Mouse (Mus musculus) kidney, adult 9 months (tissue): Measurements from ENCODE around the gene Zbtb43.

ENCODE experiments used
- DNase-seq: peaks from one replicate; pipeline ENCODE4 v3.0.0; 2022

Gene Zbtb43

DNA sequence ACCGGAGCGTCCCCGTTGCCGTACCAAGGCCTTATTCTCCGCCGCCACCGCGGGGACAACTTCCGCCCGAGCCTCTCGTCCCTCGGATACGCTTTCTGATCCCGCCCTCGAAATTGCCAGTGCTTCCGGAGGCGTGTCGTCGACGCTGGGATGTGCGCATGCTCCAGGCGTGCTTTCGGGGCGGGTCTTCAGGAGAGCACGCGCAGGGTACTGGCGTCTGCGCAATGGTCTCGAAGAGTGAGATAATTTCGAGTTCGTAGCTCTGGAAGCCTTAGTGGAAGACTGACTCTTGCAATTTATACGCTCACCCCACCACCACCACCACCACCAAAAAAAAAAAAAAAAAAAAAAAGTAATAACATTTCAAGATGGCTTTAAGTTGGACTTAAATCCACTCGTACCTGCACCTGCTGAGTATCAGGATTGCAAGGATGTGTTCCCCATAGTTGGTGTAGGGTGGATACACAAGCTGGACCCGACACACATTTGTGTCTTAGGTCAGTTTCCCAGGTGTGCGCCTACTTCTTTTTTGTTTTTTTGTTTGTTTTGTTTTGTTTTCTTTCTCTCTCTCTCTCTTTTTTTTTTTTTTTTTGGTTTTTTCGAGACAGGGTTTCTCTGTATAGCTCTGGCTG, at the start of gene Zbtb43:
Gene Zbtb43, minus strand, starts transcription at position 94 of the 632 bp plus-strand sequence.
- peak; percentile 98 for DNase-seq

DNA sequence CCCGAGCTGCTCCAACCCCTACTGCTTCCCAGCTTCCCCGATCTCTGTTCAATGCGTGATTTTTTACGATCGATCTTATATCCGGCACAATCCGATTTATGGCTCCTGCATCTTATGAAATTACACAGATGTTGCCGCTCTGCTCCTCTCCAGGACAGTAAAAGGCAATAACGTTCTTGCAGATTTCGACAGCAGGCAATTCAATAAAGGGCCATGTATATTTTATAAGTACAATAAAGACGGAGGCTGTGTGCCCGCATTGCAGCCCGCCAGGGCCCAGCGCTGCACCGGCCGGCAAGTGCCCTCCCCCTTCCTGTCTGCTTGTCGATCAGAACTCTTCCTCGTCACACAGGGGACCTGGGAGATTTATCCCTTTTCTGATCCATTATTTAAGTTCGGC, 47.5 kb upstream of the Zbtb43 start:
- no peak for DNase-seq

DNA sequence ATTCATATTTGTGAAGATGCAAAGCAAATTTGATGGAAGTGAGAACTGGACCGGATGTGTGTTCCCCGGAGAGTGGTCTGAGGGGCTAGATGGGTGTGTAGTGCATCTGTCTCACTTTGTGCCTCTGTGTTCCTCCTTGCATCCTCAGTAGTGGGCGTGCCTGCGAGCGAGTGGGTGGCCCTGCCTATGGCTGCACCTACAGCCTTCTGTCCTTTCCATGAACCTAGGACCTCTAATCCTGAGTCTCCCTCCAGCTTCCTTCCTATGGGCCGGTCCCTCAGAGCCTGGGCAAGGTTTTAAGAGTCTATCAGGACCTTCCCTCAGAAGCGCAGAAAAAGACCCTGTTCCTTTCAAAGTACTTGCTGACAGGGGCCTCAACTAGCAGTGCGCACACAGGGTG, 47.1 kb upstream of the Zbtb43 start:
- no peak for DNase-seq

DNA sequence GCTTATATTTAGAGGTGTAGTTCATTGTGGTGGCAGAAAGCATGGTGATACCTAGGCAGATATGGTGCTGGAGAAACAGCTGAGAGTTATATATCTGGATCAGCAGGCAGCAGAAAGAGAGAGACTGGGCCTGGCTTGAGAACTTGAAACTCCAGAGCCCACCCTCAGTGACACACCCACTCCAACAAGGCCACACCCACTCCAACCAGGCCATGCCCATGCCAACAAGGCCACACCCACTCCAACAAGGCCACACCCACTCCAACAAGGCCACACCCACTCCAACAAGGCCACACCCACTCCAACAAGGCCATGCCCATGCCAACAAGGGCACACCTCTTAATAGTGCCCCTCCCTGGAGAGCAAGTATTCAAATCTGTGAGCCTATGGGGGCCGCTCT, 42.4 kb upstream of the Zbtb43 start:
- no peak for DNase-seq

DNA sequence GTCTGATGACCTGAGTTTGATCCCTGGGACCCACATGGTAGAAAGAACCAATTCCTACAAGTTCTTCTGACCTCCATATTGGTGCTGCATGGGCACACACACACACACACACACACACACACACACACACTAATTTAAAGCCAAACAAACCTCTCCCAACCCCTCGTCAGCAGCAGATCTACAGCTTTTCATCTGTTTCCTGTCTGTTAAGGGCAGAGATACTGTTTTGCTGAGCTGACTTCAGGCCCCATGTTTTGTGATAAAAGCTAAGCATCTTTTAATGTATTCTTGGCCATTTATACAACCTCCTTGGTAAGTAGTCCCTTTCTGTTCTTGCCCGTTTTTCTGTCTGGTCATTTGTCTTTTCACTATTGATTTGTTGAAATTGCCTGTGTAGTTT, 34.2 kb upstream of the Zbtb43 start:
- no peak for DNase-seq

DNA sequence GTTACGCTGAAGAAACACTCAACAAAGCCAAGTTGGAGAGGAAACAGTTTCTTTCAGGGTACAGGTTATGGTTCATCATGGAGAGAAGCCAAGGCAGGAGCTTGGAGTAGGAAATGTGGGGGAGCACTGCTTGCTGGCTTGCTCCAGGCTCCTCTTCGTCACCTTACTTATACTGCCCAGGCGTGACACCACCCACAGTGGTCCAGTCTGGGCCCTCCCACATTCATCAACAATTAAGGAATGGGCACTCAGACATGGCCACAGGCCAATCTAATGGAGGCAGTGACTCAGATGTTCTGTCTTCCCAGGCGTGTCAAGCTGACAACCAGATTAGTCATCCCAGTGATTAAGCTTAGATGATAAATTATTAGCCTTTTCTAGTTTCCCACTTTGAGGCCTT, 29.9 kb upstream of the Zbtb43 start:
- peak; percentile 40 for DNase-seq

DNA sequence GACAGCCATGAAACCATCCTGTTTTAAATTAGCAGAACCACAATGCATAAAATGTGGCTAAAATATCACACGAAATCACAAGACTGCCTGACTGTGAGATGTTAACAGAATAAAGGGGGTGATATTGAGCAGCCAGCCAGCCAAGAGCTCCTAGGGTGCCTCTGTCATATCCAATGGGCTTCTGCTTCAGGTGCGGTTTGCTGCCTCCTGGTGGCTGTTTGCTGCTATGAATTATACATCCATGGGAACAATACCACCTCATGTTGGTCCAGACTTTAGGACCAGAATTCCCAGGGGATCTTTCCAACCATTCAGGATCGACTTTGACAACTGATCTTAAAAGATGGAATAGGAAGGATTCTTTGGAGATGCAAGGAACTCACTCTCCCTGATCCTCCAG, 27.3 kb upstream of the Zbtb43 start:
- DNase-seq = no peak

DNA sequence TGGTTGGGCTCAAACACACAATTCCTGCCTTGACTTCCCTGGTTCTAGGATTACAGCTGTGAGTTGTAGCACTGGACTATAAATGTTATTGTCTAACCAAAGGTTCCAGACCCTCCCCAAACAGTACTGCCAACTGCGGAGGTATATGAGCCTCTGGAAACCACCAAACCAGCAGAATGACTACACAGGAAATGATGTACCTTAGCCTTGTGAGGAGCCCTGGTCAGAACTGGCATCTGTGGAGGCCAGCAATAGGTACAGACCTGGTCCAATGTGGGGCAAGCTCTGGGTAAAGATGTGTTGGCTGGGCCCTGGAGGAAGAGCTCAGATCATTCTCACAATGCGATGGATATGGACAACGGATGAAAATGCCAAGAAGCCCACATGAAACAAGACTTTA, 23.7 kb upstream of the Zbtb43 start:
- DNase-seq = no peak

DNA sequence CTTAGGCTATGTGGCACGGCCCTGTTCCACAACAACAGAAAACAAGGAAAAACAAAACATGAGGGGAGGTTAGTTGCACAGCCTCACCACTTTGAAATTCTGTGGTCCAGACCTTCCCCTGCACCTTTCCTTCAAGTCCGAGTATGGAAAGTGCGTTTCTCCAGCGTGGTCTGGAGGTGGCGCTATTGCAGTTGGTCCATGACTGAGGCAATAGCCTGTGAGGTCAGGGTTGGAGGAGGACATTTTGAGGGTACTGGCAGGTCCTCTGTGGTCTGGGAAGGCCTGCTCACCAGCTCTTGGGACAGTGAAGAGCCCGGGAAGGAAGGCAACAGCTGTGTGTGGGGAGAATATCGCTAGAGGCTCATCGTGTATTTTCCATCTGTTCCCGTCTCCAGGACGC, 21.2 kb upstream of the Zbtb43 start:
- DNase-seq = no peak

DNA sequence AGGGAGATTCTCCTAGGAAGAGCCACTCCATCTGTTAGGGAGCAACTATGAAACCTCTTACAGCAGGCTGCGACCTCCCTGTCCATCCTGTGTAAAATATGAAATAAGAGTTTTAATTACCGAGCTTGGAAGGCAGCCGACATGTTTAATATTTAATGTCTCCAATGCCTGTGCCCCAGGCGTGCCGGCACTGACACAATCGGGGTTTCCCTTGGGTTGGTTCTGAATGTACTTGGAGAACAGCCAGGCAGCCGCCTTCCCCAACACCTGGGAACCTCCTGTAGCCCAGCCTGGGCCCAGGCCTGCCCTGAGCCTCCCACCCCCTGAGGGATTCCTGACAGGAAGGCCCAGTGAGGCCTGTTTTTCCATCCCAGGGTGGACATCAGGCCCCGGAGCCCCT, 19.0 kb upstream of the Zbtb43 start:
- peak; percentile 46 for DNase-seq

DNA sequence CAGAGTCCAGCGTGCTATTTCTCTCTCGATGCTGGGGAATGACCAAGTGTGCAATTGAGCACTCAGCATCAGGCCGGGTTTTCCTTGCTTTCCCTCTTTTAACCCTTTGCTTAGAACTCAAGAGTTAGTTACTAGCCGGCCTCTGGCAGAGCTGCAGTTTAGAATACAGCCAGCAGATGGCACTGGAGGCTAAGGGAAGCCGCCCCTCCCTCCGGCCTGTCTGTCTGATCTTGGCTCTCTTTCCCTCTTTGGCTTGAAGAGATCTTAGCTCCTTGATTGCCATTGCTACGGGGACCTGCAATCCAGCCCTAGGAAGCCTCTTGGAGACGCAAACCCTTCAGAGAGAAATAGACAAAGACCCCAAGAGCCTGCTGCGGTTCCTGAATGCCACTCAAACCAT, 18.5 kb upstream of the Zbtb43 start:
- peak; percentile 76 for DNase-seq

DNA sequence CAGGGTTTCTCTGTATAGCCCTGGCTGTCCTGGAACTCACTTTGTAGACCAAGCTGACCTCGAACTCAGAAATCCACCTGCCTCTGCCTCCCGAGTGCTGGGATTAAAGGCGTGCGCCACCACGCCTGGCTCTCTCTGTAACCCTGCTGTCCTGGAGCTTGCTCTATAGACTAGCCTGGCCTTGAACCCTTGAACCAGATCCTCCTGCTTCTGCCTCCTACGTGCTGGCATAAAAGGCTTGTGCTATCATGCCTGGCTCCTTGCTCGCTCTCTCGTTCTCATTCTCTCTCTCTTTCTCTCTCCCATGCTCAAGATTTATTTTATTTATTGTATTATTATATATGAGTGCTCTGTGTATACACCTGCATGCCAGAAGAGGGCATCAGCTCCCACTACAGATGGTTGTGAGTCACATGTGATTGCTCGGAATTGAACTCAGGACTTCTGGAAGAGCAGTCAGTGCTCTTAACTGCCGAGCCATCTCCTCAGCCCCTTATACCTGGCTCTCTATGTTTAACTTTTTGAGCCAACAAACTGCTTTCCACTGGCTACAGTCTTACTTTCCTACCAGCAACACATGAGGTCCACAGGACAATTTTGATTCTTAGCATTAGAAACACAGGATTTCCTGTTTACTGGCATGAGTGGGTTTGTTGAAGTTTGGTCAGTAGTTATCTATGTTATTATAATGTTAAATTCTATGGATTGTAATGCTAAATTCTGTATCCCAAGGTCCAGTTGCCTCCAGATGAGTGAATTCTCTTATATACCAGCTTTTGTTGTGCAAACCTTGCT, 9.8 kb upstream of the Zbtb43 start:
- no peak for DNase-seq

DNA sequence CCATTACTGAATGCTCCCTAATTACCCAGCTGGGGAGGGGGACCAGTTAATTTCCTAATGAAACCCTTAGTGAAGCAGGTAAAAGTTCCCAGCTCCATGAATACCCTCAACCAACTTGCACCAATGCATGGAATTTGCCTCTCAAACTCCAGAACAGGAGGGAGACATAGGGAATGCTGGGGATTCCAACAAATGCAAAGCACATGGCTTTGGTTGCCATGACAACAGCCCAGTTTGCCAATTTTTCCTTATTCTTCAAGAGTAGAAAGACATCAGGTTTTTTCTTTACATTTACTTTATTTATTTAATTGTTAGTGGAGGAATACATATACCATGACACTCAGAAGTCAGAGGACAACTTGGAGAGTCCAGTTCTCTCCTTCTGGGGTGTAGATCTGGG, 7.6 kb upstream of the Zbtb43 start:
- DNase-seq = no peak

DNA sequence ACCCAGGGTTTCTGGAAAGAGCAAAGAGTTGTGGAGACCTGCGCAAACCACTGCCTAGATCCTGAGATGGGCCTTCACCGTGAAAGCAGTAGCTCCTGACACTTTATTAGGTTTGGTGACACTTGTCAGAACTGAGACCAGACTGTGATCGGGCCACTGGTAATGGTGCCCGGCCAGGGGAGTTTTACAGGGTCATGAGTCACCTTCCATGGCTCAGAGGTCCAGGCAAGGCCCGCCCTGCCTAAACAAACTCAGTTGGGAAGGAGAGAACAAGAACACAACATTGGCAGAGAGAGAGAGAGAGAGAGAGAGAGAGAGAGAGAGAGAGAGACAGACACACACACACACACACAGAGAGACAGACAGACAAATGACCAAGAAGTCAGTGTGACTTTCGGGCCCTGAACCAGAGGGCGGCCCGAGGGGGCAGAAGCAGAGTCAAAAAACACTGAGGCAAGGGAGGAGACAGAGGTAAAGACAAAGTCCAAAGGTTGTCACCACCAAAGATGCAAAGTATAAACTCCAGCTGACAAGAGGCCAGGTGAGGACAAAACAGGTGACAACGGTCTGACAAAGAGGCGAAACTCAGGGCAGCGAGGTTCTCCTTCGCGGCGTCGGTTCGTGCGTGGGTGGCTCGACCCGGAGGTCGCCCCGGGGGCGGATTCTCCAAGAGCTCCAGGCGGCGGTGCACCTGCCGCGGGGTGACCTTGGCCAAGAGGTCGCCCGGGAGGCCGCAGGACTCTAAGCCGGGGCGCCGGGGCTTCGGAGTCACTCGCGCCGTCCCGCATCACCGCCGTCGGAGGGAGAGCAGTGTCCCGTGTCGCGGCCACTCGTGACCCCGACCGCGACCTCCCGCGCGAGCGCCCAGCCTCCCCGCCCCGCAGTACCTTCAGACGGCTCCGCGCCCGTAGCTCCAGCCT, 553 bp downstream of the Zbtb43 start:
- DNase-seq = peak; percentile 85

DNA sequence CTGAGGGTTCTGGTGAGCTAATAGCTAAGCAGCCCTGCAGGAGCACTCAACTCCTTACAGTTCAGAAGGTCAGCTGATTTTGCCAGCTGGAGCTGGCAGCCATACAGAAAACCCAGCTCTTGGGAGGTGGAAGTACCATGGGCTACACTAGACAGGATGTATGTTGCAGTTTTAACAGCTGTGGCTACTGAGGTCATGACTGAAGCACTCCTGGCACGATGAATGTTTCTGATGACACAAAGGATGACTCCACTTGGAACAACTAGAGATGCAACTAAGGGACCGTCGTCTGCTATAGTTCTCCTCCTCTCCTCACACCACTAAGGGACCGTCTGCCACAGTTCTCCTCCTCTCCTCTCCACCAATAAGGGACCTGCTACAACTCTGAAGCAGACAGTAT, 2.4 kb downstream of the Zbtb43 start:
- DNase-seq = peak; percentile 72

DNA sequence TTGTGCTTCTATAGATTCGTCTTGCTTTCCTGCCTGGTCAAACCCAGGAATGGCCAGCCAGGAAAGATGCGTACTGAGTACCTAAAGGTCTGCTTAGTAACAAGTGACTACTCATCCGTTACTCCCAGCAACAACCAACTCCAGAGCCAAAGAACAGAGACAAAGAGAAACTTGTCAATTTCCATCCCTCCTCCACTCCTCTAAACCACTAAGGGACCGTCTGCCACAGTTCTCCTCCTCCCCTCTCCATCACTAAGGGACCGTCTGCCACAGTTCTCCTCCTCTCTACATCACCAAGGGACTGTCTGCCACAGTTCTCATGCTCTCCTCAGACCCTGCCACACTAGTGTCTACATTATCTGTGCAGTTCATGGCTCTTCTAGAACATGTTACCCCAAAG, 3.1 kb downstream of the Zbtb43 start:
- DNase-seq = no peak

DNA sequence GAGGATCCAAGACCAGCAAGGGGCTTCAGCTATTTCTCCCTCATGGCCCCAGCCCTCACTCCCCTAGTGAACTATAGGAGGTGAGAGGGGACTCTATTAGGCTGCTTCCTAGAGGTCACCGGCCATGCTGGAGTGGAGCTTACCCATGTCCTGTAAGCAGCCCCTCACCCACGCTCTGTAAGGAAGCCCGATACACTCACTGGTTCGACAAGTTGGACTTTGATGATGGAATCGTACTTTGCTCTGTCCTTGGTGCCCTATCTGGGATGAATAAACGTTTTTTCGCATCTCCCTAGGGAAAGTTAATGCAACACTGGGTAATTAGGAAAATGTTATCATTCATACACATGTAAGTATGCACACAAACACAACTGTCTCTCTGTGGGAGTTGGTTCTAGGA, 6.3 kb downstream of the Zbtb43 start:
- DNase-seq = peak; percentile 65

DNA sequence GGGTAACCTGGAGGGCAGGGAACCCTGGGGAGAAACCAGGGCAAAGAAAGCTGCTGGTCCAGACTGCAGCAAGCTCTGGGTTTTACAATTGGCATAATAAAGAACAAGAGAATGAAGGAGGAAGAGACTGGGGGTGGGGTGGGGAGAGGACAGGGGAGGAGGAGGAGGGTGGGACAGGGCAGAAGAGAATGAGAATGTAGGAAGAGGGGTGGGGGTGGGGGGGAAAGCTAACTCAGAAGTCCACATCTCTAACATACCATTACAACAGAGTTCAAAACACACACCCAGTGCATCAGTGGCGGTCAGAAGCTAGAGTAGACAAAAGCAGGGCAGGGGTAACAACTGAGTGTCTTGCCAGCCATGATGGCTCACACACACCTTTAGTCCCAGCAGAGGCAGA, 7.3 kb downstream of the Zbtb43 start:
- no peak for DNase-seq

DNA sequence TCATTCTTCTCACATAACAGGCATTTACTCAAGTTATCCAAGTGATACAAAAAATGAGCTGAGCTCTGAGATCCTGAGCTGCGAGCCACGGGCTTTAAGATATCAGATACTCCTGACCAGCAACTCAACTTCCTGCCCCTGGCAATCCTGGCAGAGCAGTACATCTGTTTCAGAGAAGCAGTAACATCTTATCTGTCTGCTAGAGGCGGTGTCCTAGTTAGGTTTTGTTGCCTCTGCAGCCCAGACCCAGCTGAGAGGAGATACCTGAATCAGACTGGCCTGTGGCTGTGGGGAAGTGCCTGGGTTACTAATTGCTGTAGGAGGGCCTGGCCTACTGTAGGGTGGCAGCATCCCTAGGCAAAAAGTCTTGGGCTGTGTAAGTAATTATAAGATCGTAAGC, 8.7 kb downstream of the Zbtb43 start:
- DNase-seq = no peak

DNA sequence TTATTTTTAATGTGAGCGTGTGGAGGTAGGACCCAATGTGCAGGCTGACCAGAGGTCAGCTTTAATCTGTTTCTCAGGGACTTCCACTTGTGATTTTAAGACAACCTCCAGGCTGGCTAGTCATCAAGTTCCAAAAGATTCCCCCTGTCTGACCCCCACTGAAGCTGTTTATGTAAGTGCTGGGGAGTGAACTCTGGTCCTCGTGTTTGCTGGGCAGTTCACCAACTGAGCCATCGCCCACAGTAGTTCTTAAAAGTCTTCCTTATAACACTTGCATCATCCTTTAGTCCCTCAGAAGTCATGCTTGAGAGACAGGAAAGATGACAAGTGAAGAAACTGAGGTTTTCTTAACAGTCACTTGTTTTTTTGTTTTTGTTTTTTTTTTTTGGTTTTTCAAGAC, 11.7 kb downstream of the Zbtb43 start:
- peak; percentile 72 for DNase-seq

DNA sequence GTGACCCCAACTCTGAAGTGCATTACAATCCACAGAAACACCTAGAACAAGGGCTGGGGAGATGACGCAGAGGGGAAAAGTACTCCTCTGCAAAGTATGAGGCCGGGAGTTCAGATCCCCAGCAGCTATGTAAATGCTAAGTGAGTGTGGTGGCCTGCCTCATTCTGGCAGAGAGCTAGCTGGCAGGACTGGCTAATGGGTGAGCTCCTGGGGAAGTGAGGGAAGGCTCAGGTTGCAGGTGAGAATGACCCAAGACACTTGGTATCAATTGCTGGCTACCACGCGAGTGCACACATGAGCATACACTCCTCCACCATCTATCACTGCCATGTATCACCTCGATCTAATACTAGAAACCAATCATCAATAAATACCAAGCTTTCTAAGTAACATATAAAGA, 12.1 kb downstream of the Zbtb43 start:
- no peak for DNase-seq

DNA sequence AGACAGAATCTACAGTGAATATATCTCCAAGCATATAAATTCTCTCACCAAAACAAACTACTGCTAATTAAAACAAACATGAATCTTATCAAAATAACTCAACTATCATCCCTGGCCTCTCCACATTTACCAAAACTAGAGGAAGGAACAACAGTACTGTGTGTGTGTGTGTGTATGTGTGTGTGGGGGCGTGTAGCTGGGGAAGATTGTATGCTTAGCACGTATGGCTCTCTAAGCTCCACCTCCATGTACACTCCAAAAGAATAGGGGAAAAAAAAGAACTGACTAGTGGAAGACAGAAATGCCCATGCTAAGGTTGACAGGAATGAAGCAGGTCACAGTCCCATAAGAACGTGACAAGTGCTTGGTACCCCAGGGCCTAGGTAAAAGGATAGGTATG, 13.0 kb downstream of the Zbtb43 start:
- DNase-seq = no peak

DNA sequence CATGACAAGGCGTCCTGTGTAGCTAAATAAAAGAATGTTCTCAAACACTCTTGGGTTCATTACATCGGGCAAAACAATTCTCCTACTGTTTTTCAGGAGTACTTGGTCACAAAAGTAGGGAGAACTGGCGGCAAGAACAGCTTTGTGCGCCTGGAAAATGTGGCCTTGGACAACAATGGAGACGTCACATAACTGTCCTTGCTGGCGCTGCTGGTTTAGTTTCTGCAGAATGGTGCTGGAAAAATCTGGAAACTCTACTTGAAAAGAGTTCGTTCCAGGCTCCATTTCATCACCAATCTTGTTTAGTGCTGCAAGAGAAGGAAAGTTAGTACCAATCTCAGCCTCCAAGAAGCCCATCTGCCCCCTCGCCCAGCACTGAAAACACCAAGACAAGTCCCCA, 13.5 kb downstream of the Zbtb43 start:
- no peak for DNase-seq

DNA sequence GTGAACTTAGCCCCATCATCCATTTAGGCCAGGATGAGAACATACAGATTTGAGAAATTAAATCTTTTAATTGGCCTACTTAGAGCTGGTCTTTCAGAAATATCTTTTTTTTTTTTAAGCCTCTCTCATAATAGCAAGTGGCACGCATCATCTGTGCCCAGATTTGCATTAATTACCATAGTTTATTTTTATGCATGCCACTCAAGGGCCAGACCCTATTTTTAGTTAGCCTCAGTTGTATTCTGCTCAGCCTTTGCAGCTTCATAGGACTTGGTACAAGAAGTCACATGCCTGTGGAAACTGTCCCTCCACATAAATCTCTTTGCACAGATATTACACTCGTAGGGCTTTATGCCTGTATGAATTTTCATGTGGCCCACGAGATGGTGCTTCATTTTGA, 14.9 kb downstream of the Zbtb43 start:
- DNase-seq = no peak
